Mouse (Mus musculus) E14TG2a.4 (cell line): Measurements from ENCODE around the gene Ptprb.

Source experiments
- CTCF ChIP-seq: conservative IDR thresholded peaks from 2 replicates; pipeline ENCODE4 v1.5.1; 2014; ENCODE audit warnings: low read length
- NANOG ChIP-seq: IDR thresholded peaks from 2 replicates; pipeline ENCODE4 v1.6.1; 2014; ENCODE audit warnings: borderline replicate concordance, low read length, mixed read lengths

DNA sequence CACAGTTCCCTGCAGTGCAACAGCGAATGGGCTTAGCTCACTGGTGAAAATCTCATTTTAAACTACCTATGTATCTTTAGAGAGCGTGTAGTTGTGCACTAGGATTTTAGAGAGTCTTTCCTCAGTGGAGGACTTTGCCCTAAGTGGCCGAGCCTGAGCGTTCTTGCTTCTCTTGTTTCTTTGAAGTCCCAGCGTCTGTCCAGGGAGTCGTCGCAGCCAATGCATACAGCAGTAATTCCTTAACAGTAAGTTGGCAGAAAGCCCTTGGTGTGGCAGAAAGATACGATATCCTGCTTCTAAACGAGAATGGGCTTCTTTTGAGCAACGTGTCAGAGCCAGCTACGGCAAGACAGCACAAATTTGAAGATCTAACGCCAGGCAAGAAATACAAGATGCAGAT, 65.9 kb downstream of the Ptprb start:
- TF ChIP-seq CTCF, result no peak
- no peak for TF ChIP-seq NANOG
